Comparison of ENCODE assay signal across 19 mouse cellular contexts in the genomic region with DNA sequence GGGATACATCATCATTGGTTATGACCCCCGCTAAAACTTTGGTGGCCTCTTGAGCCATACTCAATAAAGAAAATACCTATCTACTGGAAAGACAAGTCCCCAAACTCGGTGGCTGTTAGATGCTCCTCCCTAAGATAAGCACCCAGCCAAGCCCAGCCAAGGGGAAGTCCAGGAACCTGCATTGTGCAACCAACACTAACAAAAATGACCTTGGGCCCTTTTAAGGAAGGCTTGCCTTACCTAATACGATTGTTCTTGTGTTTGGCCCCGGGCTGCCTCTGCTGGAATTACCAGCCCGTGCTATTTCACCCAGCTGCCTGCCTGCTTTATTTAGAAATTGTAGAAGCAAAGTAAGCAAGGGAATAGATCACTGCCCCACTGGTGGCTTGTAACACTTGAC. TPM values are rescaled to one million over a fixed set of nuclear protein-coding genes. Genes with fewer than 3 reads are reported as not detected.
DNase-seq lines count a peak whose midpoint lies in the region; ATAC-seq and TF ChIP-seq lines count a peak whose summit lies in the region.
"Had no signal": no experiment of that assay in that cellular context is flagged by ENCODE, and none has a peak within 500 bp of the region (broad histone marks: within the 10 kb centered on the region; RNA-seq: fewer than 3 reads in every experiment).

No protein-coding gene starts in this region.

- H3K9ac ChIP-seq in midbrain, embryonic 13.5 days (replicated peaks) = 0 out of 2 replicates have a peak overlapping the region, but pooled peaks have one; percentile 0
- no peak overlapping the region for H3K9ac ChIP-seq in midbrain, postnatal 0 days (replicated peaks; ENCODE audit: low read length, poor library complexity, severe bottlenecking)
- H3K9ac ChIP-seq in liver, postnatal 0 days (replicated peaks) = peak overlapping the region; percentile 26; the same call in 1 of the 2 replicates
- no peak overlapping the region for H3K9ac ChIP-seq in forebrain, embryonic 13.5 days
- H3K9ac ChIP-seq: embryonic facial prominence, embryonic 12.5 days; heart, embryonic 13.5 days; hindbrain, embryonic 14.5 days; limb, embryonic 13.5 days; midbrain, embryonic 12.5 days; neural tube, embryonic 12.5 days had no signal

- no peaks in the 10 kb centered on the region for H3K9me3 ChIP-seq in midbrain, embryonic 13.5 days
- H3K9me3 ChIP-seq in midbrain, postnatal 0 days (ENCODE audit: low read length) = no peaks in the 10 kb centered on the region
- H3K9me3 ChIP-seq in liver, postnatal 0 days (ENCODE audit: low read length) = no peaks in the 10 kb centered on the region
- no peaks in the 10 kb centered on the region for H3K9me3 ChIP-seq in forebrain, embryonic 13.5 days (replicated peaks)
- H3K9me3 ChIP-seq: embryonic facial prominence, embryonic 12.5 days; G1E; heart, embryonic 13.5 days; limb, embryonic 13.5 days; midbrain, embryonic 12.5 days; neural tube, embryonic 12.5 days had no signal

- DNase-seq in adrenal gland, postnatal 14 days = peak; percentile 54
- no peak for DNase-seq in adrenal gland, adult 2 months
- no peak for DNase-seq in midbrain, postnatal 0 days (ENCODE audit: low spot score)
- DNase-seq in liver, postnatal 0 days = no peak
- DNase-seq in yolk sac, embryonic 10.5 days (ENCODE audit: low spot score) = peak; percentile 73
- no peak for DNase-seq in cerebellum, adult 9-11 months
- DNase-seq: cerebellum, postnatal 14 days; kidney, postnatal 14 days; layer of hippocampus, postnatal 36 days; thymus, adult 18-20 months had no signal

- no peak for TF ChIP-seq CTCF in midbrain, postnatal 0 days (IDR thresholded peaks at IDR 0.05)
- no peak for TF ChIP-seq CTCF in liver, postnatal 0 days (IDR thresholded peaks at IDR 0.05; ENCODE audit: low read depth)

- no peak overlapping the region for H3K4me3 ChIP-seq in midbrain, embryonic 13.5 days (replicated peaks)
- no peak overlapping the region for H3K4me3 ChIP-seq in midbrain, postnatal 0 days (ENCODE audit: low read depth, low read length)
- no peak overlapping the region for H3K4me3 ChIP-seq in liver, postnatal 0 days (ENCODE audit: low read depth, low read length)
- no peak overlapping the region for H3K4me3 ChIP-seq in forebrain, embryonic 13.5 days
- H3K4me3 ChIP-seq: embryonic facial prominence, embryonic 12.5 days; heart, embryonic 13.5 days; limb, embryonic 13.5 days; midbrain, embryonic 12.5 days; neural tube, embryonic 12.5 days had no signal

- peaks cover 63% of the 10 kb centered on the region for H3K36me3 ChIP-seq in midbrain, embryonic 13.5 days
- H3K36me3 ChIP-seq in midbrain, postnatal 0 days (ENCODE audit: insufficient read depth, low read length) = peaks cover 54% of the 10 kb centered on the region
- H3K36me3 ChIP-seq in liver, postnatal 0 days (replicated peaks; ENCODE audit: insufficient read depth, low read length) = peaks cover 48% of the 10 kb centered on the region
- peaks cover 68% of the 10 kb centered on the region for H3K36me3 ChIP-seq in forebrain, embryonic 13.5 days (ENCODE audit: poor library complexity, severe bottlenecking)

- peaks cover 19% of the 10 kb centered on the region for H3K4me1 ChIP-seq in midbrain, embryonic 13.5 days (replicated peaks)
- H3K4me1 ChIP-seq in midbrain, postnatal 0 days (ENCODE audit: insufficient read depth, low read length) = no peaks in the 10 kb centered on the region
- H3K4me1 ChIP-seq in liver, postnatal 0 days (ENCODE audit: insufficient read depth) = peaks cover 22% of the 10 kb centered on the region
- H3K4me1 ChIP-seq in forebrain, embryonic 13.5 days = peaks cover 10% of the 10 kb centered on the region; the same call in 1 of the 2 replicates

- no peak overlapping the region for H3K4me2 ChIP-seq in midbrain, embryonic 13.5 days (replicated peaks)
- no peak overlapping the region for H3K4me2 ChIP-seq in midbrain, postnatal 0 days (ENCODE audit: low read depth, low read length, poor library complexity, severe bottlenecking)
- H3K4me2 ChIP-seq in liver, postnatal 0 days (ENCODE audit: low read depth, low read length) = no peak overlapping the region
- H3K4me2 ChIP-seq in forebrain, embryonic 13.5 days = no peak overlapping the region
- H3K4me2 ChIP-seq: embryonic facial prominence, embryonic 12.5 days; heart, embryonic 13.5 days; hindbrain, embryonic 14.5 days; limb, embryonic 13.5 days; midbrain, embryonic 12.5 days; neural tube, embryonic 12.5 days had no signal

- H3K27ac ChIP-seq in midbrain, embryonic 13.5 days = peak overlapping the region; percentile 4; the same call in 1 of the 2 replicates
- no peak overlapping the region for H3K27ac ChIP-seq in midbrain, postnatal 0 days (ENCODE audit: low read depth, low read length)
- peak overlapping the region; percentile 44; the same call in 1 of the 2 replicates for H3K27ac ChIP-seq in liver, postnatal 0 days (ENCODE audit: low read depth)
- H3K27ac ChIP-seq in forebrain, embryonic 13.5 days = no peak overlapping the region
- H3K27ac ChIP-seq: embryonic facial prominence, embryonic 12.5 days; heart, embryonic 13.5 days; hindbrain, embryonic 14.5 days; limb, embryonic 13.5 days; midbrain, embryonic 12.5 days; neural tube, embryonic 12.5 days had no signal

- H3K27me3 ChIP-seq in midbrain, embryonic 13.5 days = no peaks in the 10 kb centered on the region
- no peaks in the 10 kb centered on the region for H3K27me3 ChIP-seq in midbrain, postnatal 0 days (ENCODE audit: insufficient read depth, low read length)
- no peaks in the 10 kb centered on the region for H3K27me3 ChIP-seq in liver, postnatal 0 days (ENCODE audit: insufficient read depth, low read length)
- no peaks in the 10 kb centered on the region for H3K27me3 ChIP-seq in forebrain, embryonic 13.5 days
- H3K27me3 ChIP-seq: embryonic facial prominence, embryonic 12.5 days; heart, embryonic 13.5 days; limb, embryonic 13.5 days; midbrain, embryonic 12.5 days; neural tube, embryonic 12.5 days had no signal

- 90% methylated on average over 5 of the region's 5 CpGs for WGBS in midbrain, embryonic 13.5 days
- WGBS in midbrain, postnatal 0 days = 87% methylated on average over 5 of the region's 5 CpGs
- 30% methylated on average over 5 of the region's 5 CpGs for WGBS in liver, postnatal 0 days (ENCODE audit: insufficient replicate concordance)
- WGBS in forebrain, embryonic 13.5 days = 91% methylated on average over 5 of the region's 5 CpGs

- peak; percentile 21; the same call in 1 of the 2 replicates for TF ChIP-seq EP300 in liver, postnatal 0 days (IDR thresholded peaks at IDR 0.05; ENCODE audit: low read depth)

- no peak for ATAC-seq in midbrain, embryonic 13.5 days
- no peak for ATAC-seq in midbrain, postnatal 0 days (ENCODE audit: low FRiP score)
- peak; percentile 33; the same call in 1 of the 2 replicates for ATAC-seq in liver, postnatal 0 days
- no peak for ATAC-seq in forebrain, embryonic 13.5 days

RNA-seq across cellular contexts. Expression of gene Zfp574, which starts 12.3 kb away (rescaled TPM):
- 18.8 and 19.2 TPM in 2 replicates for total RNA-seq in adrenal gland, postnatal 14 days (2021)
- total RNA-seq in adrenal gland, adult 2 months (2021) = 10 to 100 TPM; 21.3 to 21.9 TPM
- polyA plus RNA-seq in adrenal gland, adult 2 months (2012; rRNA removed) = 60.8 and 61.2 TPM in 2 replicates
- 36.1 and 36.4 TPM in 2 replicates for polyA plus RNA-seq in midbrain, embryonic 13.5 days (2015; fragmentation: Nextera tagmentation; extraction: Ambion mirVana)
- total RNA-seq in midbrain, postnatal 0 days (2014; rRNA removed) = 37.4 and 38.0 TPM in 2 replicates
- 30.9 and 31.9 TPM in 2 replicates for polyA plus RNA-seq in midbrain, postnatal 0 days (2015; fragmentation: Nextera tagmentation; extraction: Ambion mirVana)
- polyA plus RNA-seq in liver, postnatal 0 days (2015; fragmentation: Nextera tagmentation; extraction: Ambion mirVana) = 9.4 and 10.8 TPM in 2 replicates
- 33.5 and 38.1 TPM in 2 replicates for polyA plus RNA-seq in forebrain, embryonic 13.5 days (2015; fragmentation: Nextera tagmentation; extraction: Ambion mirVana)

RNA-seq across cellular contexts. Expression of gene Grik5, which starts 12.5 kb away (rescaled TPM):
- 18.6 and 21.3 TPM in 2 replicates for total RNA-seq in adrenal gland, postnatal 14 days (2021)
- 10 to 100 TPM; 14.5 to 18.5 TPM for total RNA-seq in adrenal gland, adult 2 months (2021)
- 54.9 and 71.3 TPM in 2 replicates for polyA plus RNA-seq in adrenal gland, adult 2 months (2012; rRNA removed)
- 14.0 and 19.4 TPM in 2 replicates for polyA plus RNA-seq in midbrain, embryonic 13.5 days (2015; fragmentation: Nextera tagmentation; extraction: Ambion mirVana)
- total RNA-seq in midbrain, postnatal 0 days (2014; rRNA removed) = 153 and 161 TPM in 2 replicates
- 15.7 and 18.6 TPM in 2 replicates for polyA plus RNA-seq in midbrain, postnatal 0 days (2015; fragmentation: Nextera tagmentation; extraction: Ambion mirVana)
- polyA plus RNA-seq in liver, postnatal 0 days (2015; fragmentation: Nextera tagmentation; extraction: Ambion mirVana) = 0.69 and 0.76 TPM in 2 replicates
- 12.8 and 14.7 TPM in 2 replicates for polyA plus RNA-seq in forebrain, embryonic 13.5 days (2015; fragmentation: Nextera tagmentation; extraction: Ambion mirVana)

Comparison
In these comparisons a context has a peak if more than half of its experiments do, and no peak if none do; other contexts are left out.
1. DNase-seq: peak in adrenal gland, postnatal 14 days (single experiment) and yolk sac, embryonic 10.5 days (single experiment); none in adrenal gland, adult 2 months (single experiment), midbrain, postnatal 0 days (single experiment), liver, postnatal 0 days (single experiment) and cerebellum, adult 9-11 months (single experiment).
2. H3K27ac ChIP-seq: peak in midbrain, embryonic 13.5 days (single experiment) and liver, postnatal 0 days (single experiment); none in midbrain, postnatal 0 days (single experiment) and forebrain, embryonic 13.5 days (single experiment).
3. H3K9ac ChIP-seq: peak in midbrain, embryonic 13.5 days (single experiment) and liver, postnatal 0 days (single experiment); none in midbrain, postnatal 0 days (single experiment) and forebrain, embryonic 13.5 days (single experiment).